Mouse (Mus musculus): ENCODE results near the gene Bbs7.

- TF ChIP-seq GATA1 (IDR thresholded peaks at IDR 0.05; ENCODE audit: borderline replicate concordance, low read length): no peak
- no peak for TF ChIP-seq FLI1 (IDR thresholded peaks at IDR 0.05; ENCODE audit: low read length)
These were observed 80.5 kb downstream of the Bbs7 start for GRCm38 (mm10) chr3:36532738-36533137.

Measured in megakaryocyte, embryonic 14.5 days (primary cell).